Mouse (Mus musculus) heart, embryonic 13.5 days (tissue): ENCODE data around the gene Scarb2. TPM values are rescaled to one million over a fixed set of nuclear protein-coding genes. Genes with fewer than 3 reads are reported as not detected.
A peak's percentile ranks its signal among the peaks of the same experiment; 100 is the strongest.

Experiments
- ATAC-seq: fragments of 200-750 bp; cut with Nextera tagmentation; 2 replicates; pipeline ENCODE4 v1.8.0; 2017; ENCODE audit warnings: moderate TSS enrichment; ENCODE audit not compliant: insufficient number of reproducible peaks, low FRiP score, low TSS enrichment; ENCODE audit errors: extremely low read depth
- H3K27ac ChIP-seq: fragments of 300-500 bp; sonication (generic); replicated peaks from 2 replicates; pipeline ENCODE4 v1.5.1; 2015; ENCODE audit warnings: moderate library complexity, mild to moderate bottlenecking, inconsistent platforms
- H3K27me3 ChIP-seq: fragments of 300-500 bp; sonication (generic); replicated peaks from 2 replicates; pipeline ENCODE4 v1.6.1; 2015; ENCODE audit warnings: mild to moderate bottlenecking, inconsistent platforms
- H3K36me3 ChIP-seq: fragments of 300-500 bp; sonication (generic); 2 replicates; pipeline ENCODE4 v1.6.1; 2015; ENCODE audit warnings: mild to moderate bottlenecking, inconsistent platforms
- H3K4me1 ChIP-seq: fragments of 300-500 bp; sonication (generic); 2 replicates; pipeline ENCODE4 v1.6.1; 2015; ENCODE audit warnings: inconsistent platforms
- H3K4me2 ChIP-seq: fragments of 300-500 bp; sonication (generic); 2 replicates; pipeline ENCODE4 v1.6.1; 2015; ENCODE audit warnings: inconsistent platforms, mild to moderate bottlenecking, moderate library complexity
- H3K4me3 ChIP-seq: fragments of 300-500 bp; sonication (generic); 2 replicates; pipeline ENCODE4 v1.5.1; 2015; ENCODE audit warnings: moderate library complexity, mild to moderate bottlenecking, inconsistent platforms
- H3K9ac ChIP-seq: fragments of 300-500 bp; sonication (generic); 2 replicates; pipeline ENCODE4 v1.6.1; 2015; ENCODE audit warnings: inconsistent platforms, mild to moderate bottlenecking, moderate library complexity
- H3K9me3 ChIP-seq: fragments of 300-500 bp; sonication (generic); 2 replicates; pipeline ENCODE4 v1.6.1; 2016; ENCODE audit warnings: inconsistent platforms
- WGBS: fragments of 180-500 bp; shearing (Covaris S2); methylation state at CpG from one replicate; pipeline ENCODE4 v1.1.7; 2015; ENCODE audit warnings: mixed read lengths; 5-methylcytosine and 5-hydroxymethylcytosine counted together
- microRNA-seq: library from miRNA; unstranded; fragments of <30 nt; microRNA quantifications from one replicate; pipeline ENCODE4, GENCODE M21; 2016
- polyA plus RNA-seq: library from polyadenylated mRNA; unstranded; fragments of >200 nt; fragmentation: Nextera tagmentation; extraction: Ambion mirVana; gene quantifications from 2 replicates; pipeline ENCODE4 v1.2.1, GENCODE M21; 2015

Gene Scarb2
- polyA plus RNA-seq, 1 experiment from 2014 or later = 14.4 TPM

DNA sequence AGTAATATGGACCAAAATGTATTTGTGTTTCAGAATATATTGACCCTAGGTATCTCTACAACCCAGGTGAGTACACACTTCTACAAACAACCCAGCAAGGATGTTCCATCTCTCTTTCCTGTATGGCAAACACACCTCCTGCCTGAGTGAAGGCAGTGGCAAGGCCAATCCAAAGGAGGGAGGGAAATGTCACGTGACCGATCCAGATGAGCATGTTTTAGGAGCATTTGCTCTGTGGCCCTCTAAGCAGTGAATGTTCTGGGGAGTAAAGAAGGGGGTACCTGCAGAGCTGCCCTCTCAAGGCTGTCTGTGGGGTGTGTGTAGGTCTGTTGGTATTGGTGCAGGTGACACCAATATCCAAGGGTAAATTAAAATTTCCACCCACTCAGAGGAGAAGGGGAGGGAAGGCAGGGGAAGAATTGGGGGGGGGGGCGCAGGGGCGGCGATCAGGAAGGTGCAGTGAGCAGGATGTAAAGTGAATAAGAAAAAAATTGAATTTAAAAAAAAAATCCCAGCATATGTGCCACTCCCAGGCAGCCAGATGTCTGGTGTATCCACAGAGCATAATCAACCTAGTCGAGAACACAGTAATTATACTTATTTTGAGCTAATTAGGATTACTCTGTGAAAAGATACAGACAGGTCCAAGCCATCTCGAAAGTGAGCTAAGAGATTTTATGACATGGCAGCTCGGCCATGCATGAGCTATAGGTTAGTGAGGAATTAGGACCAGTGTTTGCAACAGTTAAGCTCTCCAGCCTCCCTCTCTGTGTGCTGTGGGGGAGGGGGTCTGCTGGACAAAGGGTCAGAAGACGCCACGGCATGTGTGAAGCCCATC is 102.9 kb downstream of the Scarb2 start:
- Histone ChIP-seq H3K27me3 (no peaks in the 10 kb centered on the region), H3K4me1 (peaks cover 5% of the 10 kb centered on the region), H3K9me3 (no peaks in the 10 kb centered on the region), H3K27ac (no peak overlapping the region), H3K4me3 (no peak overlapping the region), H3K36me3 (0 out of 2 replicates have a peak, but pooled peaks cover 2% of the 10 kb centered on the region), H3K4me2 (no peak overlapping the region), H3K9ac (no peak overlapping the region)
- 69% methylated on average over 10 of the region's 10 CpGs for WGBS
- no peak for ATAC-seq

GRCm38 (mm10) chr5:92402816-92403215 is 103.8 kb downstream of the Scarb2 start:
- H3K27ac ChIP-seq = no peak overlapping the region
- H3K9ac ChIP-seq = no peak overlapping the region
- no peak for ATAC-seq
- no peak overlapping the region for H3K4me2 ChIP-seq
- H3K27me3 ChIP-seq = no peaks in the 10 kb centered on the region
- no peaks in the 10 kb centered on the region for H3K9me3 ChIP-seq
- 71% methylated on average over 9 of the region's 9 CpGs for WGBS
- 0 out of 2 replicates have a peak, but pooled peaks cover 2% of the 10 kb centered on the region for H3K36me3 ChIP-seq
- H3K4me3 ChIP-seq = no peak overlapping the region
- H3K4me1 ChIP-seq = peaks cover 11% of the 10 kb centered on the region

GRCm38 (mm10) chr5:92398153-92398552 is 108.5 kb downstream of the Scarb2 start:
- Histone ChIP-seq H3K36me3 (no peaks in the 10 kb centered on the region), H3K27me3 (peaks cover 14% of the 10 kb centered on the region), H3K4me3 (no peak overlapping the region), H3K4me1 (peaks cover 20% of the 10 kb centered on the region), H3K9ac (no peak overlapping the region), H3K4me2 (no peak overlapping the region), H3K27ac (no peak overlapping the region), H3K9me3 (no peaks in the 10 kb centered on the region)
- peak; percentile 39; the same call in 1 of the 2 replicates for ATAC-seq
- 21% methylated on average over 5 of the region's 5 CpGs for WGBS

DNA sequence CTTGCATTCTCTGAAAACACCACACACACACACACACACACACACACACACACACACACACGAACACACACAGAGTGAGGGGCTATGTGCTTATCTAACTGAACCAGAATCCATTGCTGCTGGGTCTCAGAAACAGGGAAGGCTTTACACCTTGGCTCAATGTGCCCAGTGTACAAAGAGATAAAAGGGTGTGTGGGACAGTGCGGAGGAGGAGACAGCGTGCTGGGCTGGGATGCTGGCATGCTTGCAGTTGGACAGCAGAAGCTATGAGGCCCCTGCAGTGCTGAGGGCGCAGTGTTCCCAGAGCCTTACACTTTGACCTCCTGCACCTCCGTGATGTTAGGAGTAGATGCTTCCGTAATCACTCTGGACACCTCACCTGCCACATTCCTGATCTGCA is 110.2 kb downstream of the Scarb2 start:
- no peak overlapping the region for H3K27ac ChIP-seq
- no peak overlapping the region for H3K9ac ChIP-seq
- no peaks in the 10 kb centered on the region for H3K9me3 ChIP-seq
- peaks cover 30% of the 10 kb centered on the region for H3K27me3 ChIP-seq
- H3K4me2 ChIP-seq = no peak overlapping the region
- no peak overlapping the region for H3K4me3 ChIP-seq
- no peaks in the 10 kb centered on the region for H3K36me3 ChIP-seq
- ATAC-seq = no peak
- H3K4me1 ChIP-seq = peaks cover 36% of the 10 kb centered on the region
- 52% methylated on average over 6 of the region's 6 CpGs for WGBS

GRCm38 (mm10) chr5:92395764-92396163 is 110.9 kb downstream of the Scarb2 start:
- no peaks in the 10 kb centered on the region for H3K36me3 ChIP-seq
- peaks cover 43% of the 10 kb centered on the region for H3K4me1 ChIP-seq
- no peak overlapping the region for H3K4me2 ChIP-seq
- H3K27ac ChIP-seq = no peak overlapping the region
- H3K4me3 ChIP-seq = no peak overlapping the region
- no peaks in the 10 kb centered on the region for H3K9me3 ChIP-seq
- WGBS = 82% methylated on average over 3 of the region's 3 CpGs
- H3K9ac ChIP-seq = no peak overlapping the region
- H3K27me3 ChIP-seq = peaks cover 37% of the 10 kb centered on the region
- ATAC-seq = no peak

GRCm38 (mm10) chr5:92393863-92394262 is 112.8 kb downstream of the Scarb2 start:
- Histone ChIP-seq H3K27ac (no peak overlapping the region), H3K36me3 (no peaks in the 10 kb centered on the region), H3K9me3 (no peaks in the 10 kb centered on the region), H3K9ac (no peak overlapping the region), H3K4me3 (no peak overlapping the region), H3K4me2 (no peak overlapping the region), H3K4me1 (peaks cover 50% of the 10 kb centered on the region), H3K27me3 (peaks cover 42% of the 10 kb centered on the region)
- ATAC-seq = no peak
- WGBS = 61% methylated on average over 10 of the region's 10 CpGs

GRCm38 (mm10) chr5:92392542-92392941 is 114.1 kb downstream of the Scarb2 start:
- Histone ChIP-seq H3K27me3 (peaks cover 42% of the 10 kb centered on the region), H3K4me1 (peaks cover 50% of the 10 kb centered on the region), H3K36me3 (no peaks in the 10 kb centered on the region), H3K9ac (peak overlapping the region; percentile 47; the same call in 1 of the 2 replicates), H3K4me3 (peak overlapping the region; percentile 40), H3K9me3 (no peaks in the 10 kb centered on the region), H3K4me2 (peak overlapping the region; percentile 65), H3K27ac (no peak overlapping the region)
- no peak for ATAC-seq
- WGBS = 33% methylated on average over 18 of the region's 18 CpGs

Small RNA genes within 50 kb of the gene (microRNA-seq; reads per million reads assigned to microRNA genes)
- not detected for gene Mir6415

Other genes starting within 250 kb of the Scarb2 start
- 4.5 and 4.9 TPM in 2 replicates for gene Naaa, start 228.7 kb downstream of the Scarb2 start, polyA plus RNA-seq
- 20.9 and 23.5 TPM in 2 replicates for gene Sdad1, start 196.4 kb downstream of the Scarb2 start, polyA plus RNA-seq
- gene Cxcl9, start 178.8 kb downstream of the Scarb2 start, polyA plus RNA-seq = 0.05 TPM in 1 of 2 replicates, not detected in the other
- gene Art3, start 175.0 kb downstream of the Scarb2 start, polyA plus RNA-seq = 35.4 and 36.2 TPM in 2 replicates
- gene Cxcl10, start 157.9 kb downstream of the Scarb2 start, polyA plus RNA-seq = 1.6 and 2.0 TPM in 2 replicates
- gene Nup54, start 71.6 kb downstream of the Scarb2 start, polyA plus RNA-seq = 35.8 and 39.4 TPM in 2 replicates
- gene Fam47e, start 48.2 kb upstream of the Scarb2 start, polyA plus RNA-seq = not detected in 2 replicates
- gene Stbd1, start 96.2 kb upstream of the Scarb2 start, polyA plus RNA-seq = 77.8 and 83.8 TPM in 2 replicates
- gene Ccdc158, start 168.4 kb upstream of the Scarb2 start, polyA plus RNA-seq = 0.59 and 0.75 TPM in 2 replicates
- 9.3 and 10.3 TPM in 2 replicates for gene Shroom3, start 176.6 kb upstream of the Scarb2 start, polyA plus RNA-seq